Mouse (Mus musculus) spleen, adult 2 months (tissue): Measurements from ENCODE around the gene Il11. TPM values are rescaled to one million over a fixed set of nuclear protein-coding genes. Genes with fewer than 3 reads are reported as not detected.
"Not testable (repeated sequence)": the region's sequence is repeated elsewhere in the genome, so short reads cannot be mapped to it uniquely, and the experiment has no call there.

Experiments
- DNase-seq, 2 experiments: peaks; one replicate each; pipeline versions ENCODE4 v3.0.0 to v3.0.0-alpha.2; 2012 to 2021; ENCODE audit warnings: low spot score in 2 of 2, low read depth in 1 of 2
- H3K27ac ChIP-seq: fragments of 200-500 bp; 2 replicates; pipeline ENCODE4 v1.5.1; 2012; ENCODE audit warnings: low read length, inconsistent platforms; ENCODE audit not compliant: insufficient read depth
- H3K27me3 ChIP-seq: fragments of 200-500 bp; 2 replicates; pipeline ENCODE4 v1.6.1; 2012; ENCODE audit warnings: mild to moderate bottlenecking, moderate library complexity, low read length, inconsistent platforms; ENCODE audit not compliant: control insufficient read depth, insufficient read depth
- H3K36me3 ChIP-seq: fragments of 200-500 bp; 2 replicates; pipeline ENCODE4 v1.6.1; 2012; ENCODE audit warnings: mild to moderate bottlenecking, low read length, inconsistent platforms; ENCODE audit not compliant: control insufficient read depth, insufficient read depth
- H3K4me1 ChIP-seq: fragments of 200-500 bp; 2 replicates; pipeline ENCODE4 v1.6.1; 2011; ENCODE audit warnings: inconsistent platforms; ENCODE audit not compliant: control insufficient read depth, insufficient read depth, insufficient read length
- H3K4me3 ChIP-seq: fragments of 200-500 bp; 2 replicates; pipeline ENCODE4 v1.5.1; 2011; ENCODE audit warnings: mild to moderate bottlenecking, inconsistent platforms; ENCODE audit not compliant: insufficient read depth, insufficient read length; ENCODE audit errors: extremely low read depth
- CTCF ChIP-seq: fragments of 200-500 bp; IDR thresholded peaks from 2 replicates; pipeline ENCODE4 v1.5.1; 2011; ENCODE audit warnings: mild to moderate bottlenecking, inconsistent platforms; ENCODE audit not compliant: insufficient read depth, insufficient read length, insufficient replicate concordance; ENCODE audit errors: extremely low read depth
- POLR2A ChIP-seq: fragments of 200-500 bp; IDR thresholded peaks from 2 replicates; pipeline ENCODE4 v1.6.1; 2011; ENCODE audit warnings: low read depth, low read length, inconsistent platforms
- WGBS: fragments of 180-500 bp; shearing (Covaris S2); methylation state at CpG from one replicate; pipeline ENCODE4 v1.1.7; 2018; 5-methylcytosine and 5-hydroxymethylcytosine counted together
- polyA plus RNA-seq: library from polyadenylated mRNA; depleted of rRNA; stranded (reverse); fragments of >200 nt; gene quantifications from 2 replicates; pipeline ENCODE4 v1.2.3, GENCODE M21; 2012

The Il11 gene
- polyA plus RNA-seq, 1 experiment: 0.23 TPM

DNA sequence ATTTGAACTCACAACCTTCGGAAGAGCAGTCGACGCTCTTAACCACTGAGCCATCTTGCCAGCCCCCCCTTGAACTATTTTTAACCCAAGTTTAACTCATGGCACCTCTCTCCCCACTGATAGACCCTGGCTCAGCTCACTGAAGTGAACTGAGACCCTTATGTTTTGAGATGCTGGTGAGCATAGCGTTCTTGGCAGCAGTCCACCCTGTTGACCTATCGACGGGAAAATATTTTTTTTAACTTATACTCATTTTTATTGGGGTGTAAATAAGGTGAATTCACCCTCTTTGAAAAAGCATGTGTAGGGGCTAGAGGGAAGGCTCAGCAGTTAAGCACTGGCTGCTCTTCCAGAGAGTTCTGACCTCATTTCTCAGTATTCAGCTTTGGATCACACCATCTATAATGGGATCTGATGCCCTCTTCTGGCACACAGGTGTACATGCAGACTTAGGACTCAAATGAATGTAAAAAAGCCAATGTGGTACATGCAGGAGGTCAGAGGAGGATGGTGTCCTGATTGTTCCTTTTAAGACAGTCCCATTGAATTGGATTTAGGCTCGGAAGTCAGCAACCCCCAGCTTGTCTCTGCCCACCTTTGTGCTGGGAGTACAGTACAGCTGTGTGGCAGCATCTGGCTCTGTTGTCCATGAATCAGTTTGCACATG lies 13.2 kb upstream of the Il11 start:
- no peak for TF ChIP-seq POLR2A
- peak; percentile 16; the same call in 1 of the 2 replicates for TF ChIP-seq CTCF
- DNase-seq: no peak
- Histone ChIP-seq H3K27me3 (no peaks in the 10 kb centered on the region), H3K4me3 (no peak overlapping the region), H3K27ac (no peak overlapping the region), H3K36me3 (peaks cover 19% of the 10 kb centered on the region), H3K4me1 (peaks cover 6% of the 10 kb centered on the region; the same call in 1 of the 2 replicates)
- WGBS: 82% methylated on average over 7 of the region's 7 CpGs

DNA sequence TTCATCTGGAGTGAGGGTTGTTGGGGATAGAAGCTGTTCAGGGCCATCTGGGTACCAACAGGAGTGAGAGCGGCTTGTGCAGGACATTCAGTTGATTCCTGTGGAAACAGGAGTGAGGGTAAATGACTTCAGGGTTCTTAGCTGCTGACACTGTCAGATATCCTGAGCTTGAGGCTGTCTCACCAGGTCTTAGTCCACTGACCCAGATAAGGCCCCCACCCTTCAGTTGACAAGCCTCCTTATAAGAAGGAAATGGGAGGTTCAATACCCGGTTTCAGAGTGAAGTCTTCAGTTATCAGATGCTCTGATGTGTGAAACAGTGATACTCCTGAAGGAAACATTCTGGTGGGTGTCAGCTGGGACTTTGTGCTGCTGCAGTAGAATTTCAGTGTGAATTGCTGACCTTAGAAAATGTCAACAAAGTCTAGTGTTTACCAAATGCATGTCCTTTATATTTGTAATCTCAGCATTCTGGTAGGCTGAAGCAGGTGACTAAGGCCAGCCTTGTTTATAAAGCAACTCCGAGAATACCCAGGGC lies 12.0 kb upstream of the Il11 start:
- Histone ChIP-seq H3K36me3 (peaks cover 19% of the 10 kb centered on the region), H3K27ac (no peak overlapping the region), H3K4me3 (no peak overlapping the region), H3K4me1 (peaks cover 6% of the 10 kb centered on the region; the same call in 1 of the 2 replicates), H3K27me3 (no peaks in the 10 kb centered on the region)
- DNase-seq: no peak
- WGBS: 64% methylated on average over 3 of the region's 3 CpGs
- TF ChIP-seq POLR2A (no peak), CTCF (no peak)

DNA sequence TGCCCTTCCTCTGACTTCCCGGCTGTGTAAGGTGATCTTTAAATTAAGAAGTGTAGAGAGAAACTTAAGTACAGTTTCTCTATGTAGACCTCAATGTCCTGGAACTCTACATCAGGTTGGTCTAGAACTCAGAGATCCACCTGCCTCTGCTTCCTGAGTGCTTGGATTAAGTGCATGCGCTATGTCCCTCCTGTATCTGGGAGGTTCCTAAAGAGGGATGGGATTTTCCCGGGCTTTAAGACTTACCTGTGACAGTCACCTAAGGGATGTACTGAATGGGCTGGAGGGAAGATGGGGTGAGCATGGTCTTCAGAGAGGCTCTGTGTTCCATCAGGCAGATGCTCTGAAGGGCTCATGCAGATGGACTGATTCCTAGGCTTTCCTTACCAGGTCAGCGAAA lies 11.0 kb upstream of the Il11 start:
- Histone ChIP-seq H3K4me3 (peak overlapping the region; percentile 76; the same call in 1 of the 2 replicates), H3K27me3 (no peaks in the 10 kb centered on the region), H3K36me3 (peaks cover 19% of the 10 kb centered on the region), H3K27ac (no peak overlapping the region), H3K4me1 (peaks cover 6% of the 10 kb centered on the region)
- WGBS: 43% methylated on average over 4 of the region's 4 CpGs
- DNase-seq: no peak
- TF ChIP-seq CTCF (no peak), POLR2A (no peak)

- Histone ChIP-seq H3K4me3 (peak overlapping the region; percentile 76), H3K27ac (peak overlapping the region; percentile 79), H3K36me3 (peaks cover 19% of the 10 kb centered on the region)
- not testable (repeated sequence) for H3K4me1 ChIP-seq, H3K27me3 ChIP-seq, DNase-seq
- under 1% methylated on average over 31 of the region's 31 CpGs for WGBS
These were observed 10.6 kb upstream of the Il11 start for GRCm38 (mm10) chr7:4793248-4793647.

DNA sequence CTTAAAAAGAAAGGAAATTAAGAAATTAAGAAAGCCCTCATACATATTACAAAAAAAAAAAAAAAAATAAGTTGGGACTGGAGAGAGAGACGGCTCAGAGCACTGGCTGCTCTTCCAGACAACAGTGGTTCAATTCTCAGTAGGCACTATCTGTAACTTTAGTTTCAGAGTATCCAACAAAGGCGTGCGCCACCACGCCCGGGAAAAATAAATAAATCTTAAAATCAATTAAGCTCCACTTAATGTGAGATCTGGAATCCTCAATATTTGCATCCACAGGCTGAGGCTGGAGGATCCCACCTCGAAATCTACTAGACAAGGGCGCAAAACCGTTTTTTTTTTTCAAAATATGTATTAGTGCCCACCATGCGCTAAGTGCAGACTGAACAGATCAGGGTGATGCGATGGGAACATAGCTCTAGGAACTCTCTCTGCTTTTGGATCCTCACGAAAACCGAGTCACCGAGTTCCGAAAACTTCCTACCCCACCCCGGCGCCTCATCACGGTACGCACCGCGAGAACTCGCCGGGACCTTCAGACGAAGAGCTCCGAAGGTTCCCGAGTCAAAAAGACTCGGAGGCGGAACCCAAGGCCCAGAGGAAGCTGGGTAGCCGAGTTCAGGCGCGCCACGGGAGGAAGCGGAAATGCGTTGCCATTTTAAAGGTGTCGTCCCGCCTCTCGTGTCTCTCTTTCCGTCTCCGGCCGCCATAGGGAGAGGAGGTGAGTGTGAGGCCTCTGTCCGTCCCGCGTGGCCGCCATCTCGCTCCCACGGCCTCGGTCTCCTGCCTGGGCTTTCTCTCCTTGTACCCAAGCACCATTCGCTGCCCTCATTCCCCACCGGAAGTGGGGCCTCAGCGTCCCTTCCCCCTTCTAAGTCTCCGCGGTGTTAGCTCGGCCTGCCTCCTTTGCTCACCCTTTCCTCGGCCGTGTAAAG lies 9.9 kb upstream of the Il11 start, which contains the start of gene Rpl28:
Rpl28 (plus strand) TSS at position 597 of the 935 bp plus-strand sequence.
- WGBS: under 1% methylated on average over 54 of the region's 54 CpGs

DNA sequence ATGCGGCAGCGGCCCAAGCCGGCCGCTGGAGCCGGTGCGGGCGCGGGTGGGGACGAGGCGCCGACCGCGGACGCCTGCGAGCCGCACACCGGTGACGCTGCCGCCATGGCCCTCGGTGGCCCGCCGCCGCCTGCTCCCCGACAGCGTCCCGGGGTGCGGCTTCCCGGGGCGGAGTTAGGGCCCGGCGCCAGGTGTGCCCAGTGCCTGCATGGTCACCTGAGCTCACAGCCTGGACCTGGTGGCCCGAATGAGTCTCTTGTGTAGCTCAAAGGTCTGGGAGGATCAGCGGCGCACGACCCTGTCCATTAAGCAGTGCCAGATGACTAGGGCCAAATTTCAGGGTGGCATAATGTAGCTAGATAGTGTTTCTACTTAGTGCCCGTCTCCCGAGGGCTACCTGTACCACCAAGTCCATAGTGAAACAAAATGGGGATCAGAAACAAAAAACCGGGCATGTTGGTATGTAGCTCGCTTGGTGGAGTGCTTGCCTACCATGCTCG lies 6.8 kb upstream of the Il11 start, which contains the start of gene Tmem238:
Tmem238 (minus strand) TSS at position 221 of the 500 bp plus-strand sequence.
- H3K36me3 ChIP-seq: peaks cover 4% of the 10 kb centered on the region
- TF ChIP-seq CTCF (no peak), POLR2A (no peak; the same call in 1 of the 2 replicates)
- 11% methylated on average over 39 of the region's 40 CpGs for WGBS
- peak within 1 kb of the TSS; percentile 41; the same call in 1 of the 2 replicates for H3K27ac ChIP-seq
- DNase-seq: peak in 1 of 2 experiments; percentile 21
- H3K4me1 ChIP-seq: peaks cover 6% of the 10 kb centered on the region
- no peaks in the 10 kb centered on the region for H3K27me3 ChIP-seq
- H3K4me3 ChIP-seq: peak within 1 kb of the TSS; percentile 71

More for the DNA sequence above, 9.9 kb upstream of the Il11 start, which contains the start of gene Rpl28:
- Histone ChIP-seq H3K4me1 (peaks cover 6% of the 10 kb centered on the region), H3K27ac (peak within 1 kb of the TSS; percentile 87), H3K4me3 (peak within 1 kb of the TSS; percentile 76), H3K36me3 (peaks cover 19% of the 10 kb centered on the region), H3K27me3 (no peaks in the 10 kb centered on the region)
- TF ChIP-seq POLR2A (peak; percentile 81), CTCF (no peak)
- peak; percentile 93 to 96 for DNase-seq
